Mouse (Mus musculus) ES-E14 (cell line): ENCODE measurements around the gene Zfp423. TPM values are rescaled to one million over a fixed set of nuclear protein-coding genes. Genes with fewer than 3 reads are reported as not detected.

ENCODE experiments used
- DNase-seq: peaks from one replicate; pipeline ENCODE4 v3.0.0-alpha.2; 2013; ENCODE audit warnings: low read depth, low spot score
- H3K27ac ChIP-seq: 2 replicates; pipeline ENCODE4 v1.5.1; 2012; ENCODE audit warnings: low read depth, mild to moderate bottlenecking, low read length, moderate library complexity, mixed read lengths; ENCODE audit not compliant: poor library complexity, insufficient read depth, severe bottlenecking
- H3K36me3 ChIP-seq: 2 replicates; pipeline ENCODE4 v1.6.1; 2012; ENCODE audit warnings: mild to moderate bottlenecking, low read length, moderate library complexity, mixed read lengths; ENCODE audit not compliant: control insufficient read depth, poor library complexity, insufficient read depth, severe bottlenecking
- H3K4me1 ChIP-seq, 2 experiments: fragments of 150-350 bp in 1 of 2; sonication (generic) in 1 of 2; 2 replicates each; pipeline ENCODE4 v1.6.1; 2012; ENCODE audit warnings: low read length in 2 of 2, mild to moderate bottlenecking in 1 of 2, mixed read lengths in 1 of 2; ENCODE audit not compliant: control insufficient read depth in 2 of 2, insufficient read depth in 2 of 2, poor library complexity in 1 of 2
- H3K4me3 ChIP-seq, 2 experiments: fragments of 150-350 bp in 1 of 2; sonication (generic) in 1 of 2; 2 replicates each; pipeline ENCODE4 v1.5.1; 2012; ENCODE audit warnings: low read length in 2 of 2, low read depth in 1 of 2, mild to moderate bottlenecking in 1 of 2, mixed read lengths in 1 of 2; ENCODE audit not compliant: insufficient read depth in 1 of 2, poor library complexity in 1 of 2, severe bottlenecking in 1 of 2
- H3K9ac ChIP-seq: 2 replicates; pipeline ENCODE4 v1.6.1; 2012; ENCODE audit warnings: low read depth, mild to moderate bottlenecking, low read length, mixed read lengths; ENCODE audit not compliant: poor library complexity, insufficient read depth, severe bottlenecking
- H3K9me3 ChIP-seq: fragments of 150-350 bp; sonication (generic); 2 replicates; pipeline ENCODE4 v1.6.1; 2012; ENCODE audit warnings: low read depth, mild to moderate bottlenecking, low read length; ENCODE audit not compliant: control insufficient read depth, insufficient read depth
- CHD2 ChIP-seq: IDR thresholded peaks from 2 replicates; pipeline ENCODE4 v1.6.1; 2014; ENCODE audit warnings: mild to moderate bottlenecking, low read depth, low read length, inconsistent platforms
- HCFC1 ChIP-seq: IDR thresholded peaks from 2 replicates; pipeline ENCODE4 v1.6.1; 2012; ENCODE audit warnings: low read length, inconsistent platforms, borderline replicate concordance; ENCODE audit not compliant: insufficient read depth
- MAFK ChIP-seq: IDR thresholded peaks from 2 replicates; pipeline ENCODE4 v1.6.1; 2014; ENCODE audit warnings: mild to moderate bottlenecking, low read depth, low read length, inconsistent platforms; ENCODE audit not compliant: insufficient read depth
- ZC3H11A ChIP-seq: IDR thresholded peaks from 2 replicates; pipeline ENCODE4 v1.6.1; 2012; ENCODE audit warnings: low read depth, mild to moderate bottlenecking, inconsistent platforms, low read length, borderline replicate concordance
- ZNF384 ChIP-seq: IDR thresholded peaks from 2 replicates; pipeline ENCODE4 v1.6.1; 2012; ENCODE audit warnings: low read depth, low read length, inconsistent platforms
- in situ Hi-C, 2 experiments: fragments of 600-800 bp; cut with MboI; formaldehyde crosslinking; loops; one replicate each; pipeline ENCODE4 v1.15.1; 2025; ENCODE audit warnings: low sequenced_read_pairs in 2 of 2, inconsistent platforms in 1 of 2; ENCODE audit not compliant: unreplicated experiment in 2 of 2
- total RNA-seq: library from RNA; depleted of rRNA; stranded (reverse); fragments of 300-350 nt; gene quantifications from 2 replicates; pipeline ENCODE4 v1.2.3, GENCODE M21; 2012

Gene Zfp423
- total RNA-seq, 1 experiment = 23.2 TPM

DNA sequence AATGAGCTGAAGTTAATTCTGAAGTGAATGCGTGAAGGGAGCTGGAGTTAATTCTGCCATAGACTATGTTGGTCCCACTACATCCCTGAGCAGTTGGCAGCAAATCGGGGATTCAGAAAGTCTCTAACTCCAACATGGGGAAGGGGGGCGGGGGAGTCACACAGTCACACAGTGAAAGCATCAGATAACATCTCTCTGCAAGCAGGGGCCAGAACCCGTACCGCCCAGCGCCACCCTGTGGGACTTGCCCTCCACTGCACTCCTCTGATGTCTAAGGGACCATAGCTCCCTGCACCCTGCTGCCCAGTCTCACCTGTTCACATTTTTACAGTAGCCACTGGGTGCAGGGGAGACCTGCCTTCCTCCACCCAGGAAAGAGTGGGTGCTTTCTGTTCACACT lies 129.2 kb downstream of the Zfp423 start:
- Histone ChIP-seq H3K4me1 (peaks cover 3 to 30% of the 10 kb centered on the region in 2 experiments; a peak in 2 of 4 replicates), H3K9ac (no peak overlapping the region), H3K9me3 (no peaks in the 10 kb centered on the region), H3K27ac (no peak overlapping the region), H3K4me3 (no peak overlapping the region), H3K36me3 (no peaks in the 10 kb centered on the region)
- in situ Hi-C loops = no loop called here
- TF ChIP-seq ZC3H11A (0 out of 2 replicates have a peak, but pooled peaks have one; percentile 1), HCFC1 (no peak)
- no peak for DNase-seq

- Histone ChIP-seq H3K9ac (no peak overlapping the region), H3K27ac (no peak overlapping the region), H3K4me1 (peaks cover 3 to 16% of the 10 kb centered on the region in 2 experiments; a peak in 2 of 4 replicates), H3K4me3 (no peak overlapping the region), H3K9me3 (no peaks in the 10 kb centered on the region), H3K36me3 (no peaks in the 10 kb centered on the region)
- in situ Hi-C loops = no loop called here
- TF ChIP-seq ZNF384 (no peak), HCFC1 (no peak), ZC3H11A (no peak), CHD2 (no peak), MAFK (no peak)
- no peak for DNase-seq
These were observed 133.3 kb downstream of the Zfp423 start for GRCm38 (mm10) chr8:87826013-87826660.

DNA sequence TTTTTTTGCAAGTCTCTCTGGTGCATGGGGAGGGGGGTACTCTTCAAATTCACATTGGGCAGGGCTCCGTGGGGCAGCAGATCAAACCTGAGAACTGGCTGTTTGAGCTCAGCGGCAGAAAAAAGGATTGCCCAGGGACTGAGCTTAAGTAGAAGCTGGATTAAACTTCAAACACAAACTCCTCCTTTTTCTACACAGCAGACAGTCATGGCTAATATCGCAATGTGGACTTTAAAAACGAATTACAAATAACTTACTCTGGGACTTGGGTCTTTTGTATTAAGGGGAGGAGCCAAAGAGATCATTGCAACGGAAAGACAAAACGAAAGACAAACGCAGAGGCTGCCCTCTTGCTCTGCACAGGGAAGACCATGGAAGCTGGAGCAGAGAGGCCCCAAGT lies 136.2 kb downstream of the Zfp423 start:
- Histone ChIP-seq H3K4me3 (no peak overlapping the region), H3K4me1 (peaks cover 0 to 9% of the 10 kb centered on the region in 2 experiments; a peak in 2 of 4 replicates), H3K9me3 (no peaks in the 10 kb centered on the region), H3K27ac (no peak overlapping the region), H3K9ac (no peak overlapping the region), H3K36me3 (no peaks in the 10 kb centered on the region)
- in situ Hi-C loops = no loop called here
- no peak for DNase-seq
- TF ChIP-seq CHD2 (no peak), ZC3H11A (no peak), HCFC1 (no peak), ZNF384 (no peak), MAFK (no peak)

GRCm38 (mm10) chr8:87822690-87823089 lies 136.7 kb downstream of the Zfp423 start:
- Histone ChIP-seq H3K27ac (no peak overlapping the region), H3K36me3 (no peaks in the 10 kb centered on the region), H3K4me1 (peaks cover 0 to 9% of the 10 kb centered on the region in 2 experiments; a peak in 2 of 4 replicates), H3K4me3 (no peak overlapping the region), H3K9me3 (no peaks in the 10 kb centered on the region), H3K9ac (no peak overlapping the region)
- TF ChIP-seq MAFK (no peak), ZC3H11A (no peak), ZNF384 (no peak)
- in situ Hi-C loops = no loop called here
- no peak for DNase-seq

- no peak overlapping the region for H3K27ac ChIP-seq
- no peak overlapping the region for H3K4me3 ChIP-seq
- no peaks in the 10 kb centered on the region for H3K9me3 ChIP-seq
- no peaks in the 10 kb centered on the region for H3K36me3 ChIP-seq
- H3K4me1 ChIP-seq = peaks cover 0 to 9% of the 10 kb centered on the region in 2 experiments; a peak in 2 of 4 replicates
- in situ Hi-C loops = no loop called here
- TF ChIP-seq ZC3H11A = no peak
- no peak for TF ChIP-seq ZNF384
- TF ChIP-seq HCFC1 = no peak
- TF ChIP-seq CHD2 = no peak
- no peak for TF ChIP-seq MAFK
- DNase-seq = no peak
- H3K9ac ChIP-seq = no peak overlapping the region
These were observed 137.2 kb downstream of the Zfp423 start for GRCm38 (mm10) chr8:87822175-87822574.
